Mouse (Mus musculus) midbrain, embryonic 16.5 days (tissue): Measurements from ENCODE around the gene Rps18. TPM values are rescaled to one million over a fixed set of nuclear protein-coding genes. Genes with fewer than 3 reads are reported as not detected.

Experiments
- ATAC-seq: fragments of 200-750 bp; cut with Nextera tagmentation; 2 replicates; pipeline ENCODE4 v1.8.0; 2017; ENCODE audit warnings: moderate TSS enrichment
- H3K27ac ChIP-seq: fragments of 300-500 bp; sonication (generic); 2 replicates; pipeline ENCODE4 v1.5.1; 2014; ENCODE audit warnings: mild to moderate bottlenecking, low read length, mixed read lengths
- H3K27me3 ChIP-seq: fragments of 300-500 bp; sonication (generic); 2 replicates; pipeline ENCODE4 v1.6.1; 2014; ENCODE audit warnings: low read depth, low read length, mixed read lengths; ENCODE audit not compliant: control insufficient read depth, insufficient read depth
- H3K36me3 ChIP-seq: fragments of 300-500 bp; sonication (generic); 2 replicates; pipeline ENCODE4 v1.6.1; 2014; ENCODE audit warnings: mild to moderate bottlenecking, low read length, moderate library complexity, mixed read lengths; ENCODE audit not compliant: control insufficient read depth, insufficient read depth
- H3K4me1 ChIP-seq: fragments of 300-500 bp; sonication (generic); 2 replicates; pipeline ENCODE4 v1.6.1; 2014; ENCODE audit warnings: mild to moderate bottlenecking, low read length, mixed read lengths; ENCODE audit not compliant: control insufficient read depth, insufficient read depth
- H3K4me2 ChIP-seq: fragments of 300-500 bp; sonication (generic); 2 replicates; pipeline ENCODE4 v1.6.1; 2014; ENCODE audit warnings: mild to moderate bottlenecking, low read length, mixed read lengths
- H3K4me3 ChIP-seq: fragments of 300-500 bp; sonication (generic); 2 replicates; pipeline ENCODE4 v1.5.1; 2014; ENCODE audit warnings: low read depth, mild to moderate bottlenecking, low read length, moderate library complexity, mixed read lengths
- H3K9ac ChIP-seq: fragments of 300-500 bp; sonication (generic); 2 replicates; pipeline ENCODE4 v1.6.1; 2014; ENCODE audit warnings: low read depth, low read length, mixed read lengths
- H3K9me3 ChIP-seq: fragments of 300-500 bp; sonication (generic); replicated peaks from 2 replicates; pipeline ENCODE4 v1.6.1; 2014; ENCODE audit warnings: mild to moderate bottlenecking, low read length, mixed read lengths; ENCODE audit not compliant: control insufficient read depth, poor library complexity, severe bottlenecking
- WGBS: fragments of 180-500 bp; shearing (Covaris S2); extraction: QIAGEN DNeasy Blood & Tissue Kit; methylation state at CpG from one replicate; pipeline ENCODE4 v1.1.7; 2014; 5-methylcytosine and 5-hydroxymethylcytosine counted together
- polyA plus RNA-seq: library from polyadenylated mRNA; unstranded; fragments of >200 nt; fragmentation: Nextera tagmentation; extraction: Ambion mirVana; gene quantifications from 2 replicates; pipeline ENCODE4 v1.2.1, GENCODE M21; 2015

The Rps18 gene
- polyA plus RNA-seq, 1 experiment from 2014 or later: 620 TPM

DNA sequence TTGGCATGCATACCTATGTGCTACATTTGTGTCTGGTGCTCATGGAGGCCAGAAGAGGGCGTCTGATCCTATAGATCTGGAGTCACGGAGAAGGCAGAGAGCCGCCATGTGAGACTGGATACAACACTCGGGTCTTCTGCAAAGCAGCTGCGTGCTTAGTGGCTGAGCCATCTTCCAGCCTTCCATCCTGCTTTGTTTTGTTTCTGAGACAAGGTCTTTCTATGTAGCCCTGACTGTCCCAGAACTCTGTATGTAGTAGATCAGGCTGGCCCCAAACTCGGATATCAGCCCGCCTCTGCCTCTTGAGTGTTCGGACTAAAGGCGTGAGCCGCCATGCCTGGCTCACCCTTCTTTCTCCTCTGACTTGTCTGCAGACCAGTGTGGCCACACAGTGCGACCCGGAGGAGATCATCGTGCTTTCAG is 40.8 kb downstream of the Rps18 start:
- H3K27me3 ChIP-seq: peaks cover 2% of the 10 kb centered on the region; the same call in 1 of the 2 replicates
- no peaks in the 10 kb centered on the region for H3K9me3 ChIP-seq
- no peak overlapping the region for H3K9ac ChIP-seq
- 66% methylated on average over 13 of the region's 13 CpGs for WGBS
- H3K4me3 ChIP-seq: no peak overlapping the region; the same call in 1 of the 2 replicates
- no peak for ATAC-seq
- H3K4me2 ChIP-seq: peak overlapping the region; percentile 25; the same call in 1 of the 2 replicates
- peaks cover 22% of the 10 kb centered on the region for H3K36me3 ChIP-seq
- H3K27ac ChIP-seq: no peak overlapping the region
- peaks cover 28% of the 10 kb centered on the region for H3K4me1 ChIP-seq

DNA sequence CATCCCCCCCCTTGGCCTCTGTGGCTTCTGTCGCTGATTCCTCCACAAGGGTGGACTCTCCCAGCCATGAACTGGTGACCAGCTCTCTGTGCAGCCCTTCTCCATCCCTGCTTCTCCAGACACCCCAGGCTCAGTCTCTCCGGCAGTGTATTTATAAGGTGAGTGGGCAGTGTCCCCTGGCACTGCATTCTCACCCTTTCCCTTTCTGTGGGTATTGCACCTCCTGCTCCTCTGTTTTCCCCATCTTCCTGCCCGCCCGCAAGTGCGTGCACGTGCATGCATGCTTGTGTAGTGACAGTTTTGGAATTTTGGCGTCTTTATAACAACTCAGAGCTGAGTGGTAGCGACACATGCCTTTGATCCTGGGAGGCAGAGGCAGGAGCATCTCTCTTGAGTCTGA is 41.9 kb downstream of the Rps18 start:
- H3K27me3 ChIP-seq: 0 out of 2 replicates have a peak, but pooled peaks cover under 1% of the 10 kb centered on the region
- H3K9ac ChIP-seq: no peak overlapping the region
- H3K27ac ChIP-seq: no peak overlapping the region
- H3K4me2 ChIP-seq: no peak overlapping the region
- H3K4me1 ChIP-seq: peaks cover 20% of the 10 kb centered on the region
- H3K9me3 ChIP-seq: no peaks in the 10 kb centered on the region
- no peak for ATAC-seq
- 97% methylated on average over 8 of the region's 8 CpGs for WGBS
- H3K36me3 ChIP-seq: peaks cover 22% of the 10 kb centered on the region
- no peak overlapping the region for H3K4me3 ChIP-seq

DNA sequence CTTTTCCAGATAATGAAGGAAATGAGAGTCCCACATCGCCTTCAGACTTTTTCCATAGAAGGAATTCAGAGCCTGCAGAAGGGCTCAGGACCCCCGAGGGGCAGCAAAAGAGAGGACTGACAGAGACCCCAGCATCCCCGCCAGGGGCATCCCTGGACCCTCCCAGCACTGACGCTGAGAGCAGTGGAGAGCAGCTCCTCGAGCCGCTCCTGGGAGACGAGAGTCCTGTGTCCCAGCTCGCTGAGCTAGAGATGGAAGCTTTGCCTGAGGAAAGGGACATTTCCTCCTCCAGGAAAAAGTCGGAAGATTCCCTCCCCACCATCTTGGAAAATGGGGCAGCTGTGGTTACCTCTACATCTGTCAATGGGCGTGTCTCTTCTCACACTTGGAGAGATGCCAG is 42.5 kb downstream of the Rps18 start:
- Histone ChIP-seq H3K27me3 (no peaks in the 10 kb centered on the region), H3K9ac (no peak overlapping the region), H3K36me3 (peaks cover 22% of the 10 kb centered on the region), H3K27ac (no peak overlapping the region), H3K9me3 (no peaks in the 10 kb centered on the region), H3K4me1 (peaks cover 20% of the 10 kb centered on the region), H3K4me3 (no peak overlapping the region), H3K4me2 (no peak overlapping the region)
- ATAC-seq: no peak
- 87% methylated on average over 10 of the region's 10 CpGs for WGBS

DNA sequence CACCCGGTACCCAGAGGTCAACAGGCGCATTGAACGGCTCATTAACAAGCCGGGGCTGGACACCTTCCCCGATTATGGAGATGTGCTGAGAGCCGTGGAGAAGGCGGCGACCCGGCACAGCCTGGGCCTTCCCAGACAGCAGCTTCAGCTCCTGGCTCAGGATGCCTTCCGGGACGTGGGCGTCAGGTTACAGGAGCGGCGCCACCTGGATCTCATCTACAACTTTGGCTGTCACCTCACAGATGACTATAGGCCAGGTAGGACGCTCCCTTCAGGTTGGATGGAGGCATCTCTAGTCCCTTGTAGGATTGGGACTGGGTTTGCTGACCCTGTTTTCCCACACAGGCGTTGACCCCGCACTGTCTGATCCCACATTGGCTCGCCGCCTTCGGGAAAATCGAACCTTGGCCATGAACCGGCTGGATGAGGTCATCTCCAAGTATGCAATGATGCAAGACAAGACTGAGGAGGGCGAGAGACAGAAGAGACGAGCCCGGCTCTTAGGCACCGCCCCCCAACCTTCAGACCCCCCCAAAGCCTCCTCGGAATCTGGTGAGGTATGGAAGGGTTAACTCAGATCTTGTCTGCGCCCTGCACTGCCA is 43.9 kb downstream of the Rps18 start:
- Histone ChIP-seq H3K9ac (no peak overlapping the region), H3K4me1 (peaks cover 23% of the 10 kb centered on the region), H3K27me3 (no peaks in the 10 kb centered on the region), H3K36me3 (peaks cover 22% of the 10 kb centered on the region), H3K9me3 (no peaks in the 10 kb centered on the region), H3K4me3 (no peak overlapping the region), H3K27ac (no peak overlapping the region), H3K4me2 (no peak overlapping the region)
- ATAC-seq: no peak
- WGBS: 94% methylated on average over 28 of the region's 28 CpGs

DNA sequence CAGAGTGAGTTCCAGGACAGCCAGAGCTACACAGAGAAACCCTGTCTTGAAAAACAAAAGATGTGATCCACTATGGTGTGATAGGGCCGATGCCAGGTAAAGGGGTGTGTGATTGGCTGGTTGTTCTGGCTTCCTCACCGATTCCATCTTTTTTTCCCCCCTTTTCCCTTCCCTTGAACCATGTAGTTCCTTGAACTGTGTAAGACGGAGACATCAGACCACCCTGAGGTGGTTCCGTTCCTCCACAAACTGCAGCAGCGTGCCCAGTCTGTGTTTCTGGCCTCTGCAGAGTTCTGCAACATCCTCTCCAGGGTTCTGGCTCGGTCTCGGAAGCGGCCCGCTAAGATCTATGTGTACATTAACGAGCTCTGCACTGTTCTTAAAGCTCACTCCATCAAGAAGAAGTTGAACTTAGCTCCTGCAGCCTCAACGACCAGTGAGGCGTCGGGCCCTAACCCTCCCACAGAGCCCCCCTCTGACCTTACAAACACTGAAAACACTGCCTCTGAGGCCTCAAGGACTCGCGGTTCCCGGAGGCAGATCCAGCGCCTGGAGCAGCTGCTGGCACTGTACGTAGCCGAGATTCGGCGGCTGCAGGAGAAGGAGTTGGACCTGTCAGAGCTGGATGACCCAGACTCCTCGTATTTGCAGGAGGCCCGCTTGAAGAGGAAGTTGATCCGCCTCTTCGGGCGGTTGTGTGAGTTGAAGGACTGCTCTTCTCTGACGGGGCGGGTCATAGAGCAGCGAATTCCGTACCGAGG is 44.6 kb downstream of the Rps18 start:
- ATAC-seq: no peak

DNA sequence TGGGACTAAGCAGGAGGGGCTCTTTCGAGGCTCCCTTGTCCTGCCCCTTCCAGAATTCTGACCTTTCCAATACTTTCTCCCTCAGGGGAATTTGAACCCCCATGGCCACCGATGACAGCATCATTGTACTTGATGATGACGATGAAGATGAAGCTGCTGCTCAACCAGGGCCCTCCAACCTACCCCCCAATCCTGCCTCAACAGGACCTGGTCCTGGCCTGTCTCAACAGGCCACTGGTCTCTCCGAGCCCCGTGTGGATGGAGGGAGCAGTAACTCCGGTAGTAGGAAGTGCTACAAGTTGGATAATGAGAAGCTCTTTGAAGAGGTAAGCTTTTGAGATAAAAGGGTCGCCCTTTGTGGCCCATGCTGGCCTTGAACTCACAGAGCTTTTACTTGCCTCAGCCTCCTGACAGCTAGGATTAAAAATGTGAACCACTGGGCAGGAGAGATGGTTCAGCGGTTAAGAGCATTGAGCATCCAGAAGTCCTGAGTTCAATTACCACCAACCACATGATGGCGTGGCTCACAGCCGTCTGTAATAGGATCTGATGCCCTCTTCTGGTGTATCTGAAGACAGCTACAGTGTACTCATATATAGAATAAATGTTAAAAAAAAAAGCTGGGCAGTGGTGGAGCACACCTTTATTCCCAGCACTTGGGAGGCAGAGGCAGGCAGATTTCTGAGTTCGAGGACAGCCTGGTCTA is 45.3 kb downstream of the Rps18 start:
- no peaks in the 10 kb centered on the region for H3K9me3 ChIP-seq
- H3K9ac ChIP-seq: peak overlapping the region; percentile 94
- ATAC-seq: no peak
- H3K27me3 ChIP-seq: no peaks in the 10 kb centered on the region
- H3K4me2 ChIP-seq: peak overlapping the region; percentile 89
- peaks cover 22% of the 10 kb centered on the region for H3K36me3 ChIP-seq
- peaks cover 18% of the 10 kb centered on the region for H3K4me1 ChIP-seq
- peak overlapping the region; percentile 83 for H3K4me3 ChIP-seq
- H3K27ac ChIP-seq: no peak overlapping the region
- 57% methylated on average over 11 of the region's 11 CpGs for WGBS

More for the DNA sequence above, 44.6 kb downstream of the Rps18 start:
- Histone ChIP-seq H3K9ac (no peak overlapping the region), H3K4me3 (no peak overlapping the region), H3K4me1 (peaks cover 18% of the 10 kb centered on the region), H3K27ac (no peak overlapping the region), H3K9me3 (no peaks in the 10 kb centered on the region), H3K27me3 (no peaks in the 10 kb centered on the region), H3K36me3 (peaks cover 22% of the 10 kb centered on the region), H3K4me2 (no peak overlapping the region)
- 93% methylated on average over 31 of the region's 31 CpGs for WGBS

DNA sequence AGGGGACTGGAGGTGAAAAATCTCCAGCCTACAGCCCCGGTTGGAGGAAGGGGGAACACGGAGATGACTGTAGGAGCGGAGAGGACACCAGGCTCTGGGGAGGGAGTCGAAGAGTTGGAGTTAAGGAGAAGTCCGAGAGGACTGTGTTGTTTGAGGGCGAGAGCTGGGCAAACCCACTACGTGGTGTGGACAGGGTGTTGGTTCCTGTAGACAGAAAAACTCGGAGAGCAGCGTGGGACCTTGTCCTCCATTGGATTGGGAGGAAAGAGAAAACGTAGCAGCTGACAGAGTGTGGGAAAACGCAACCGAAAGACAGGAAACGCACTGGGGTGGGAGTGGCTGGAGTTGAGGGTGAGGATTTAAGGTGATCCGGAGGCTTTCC is 45.9 kb downstream of the Rps18 start:
- Histone ChIP-seq H3K36me3 (peaks cover 22% of the 10 kb centered on the region), H3K4me3 (peak overlapping the region; percentile 83), H3K4me1 (peaks cover 13% of the 10 kb centered on the region), H3K9ac (peak overlapping the region; percentile 94), H3K27ac (peak overlapping the region; percentile 86), H3K27me3 (no peaks in the 10 kb centered on the region), H3K4me2 (peak overlapping the region; percentile 89), H3K9me3 (no peaks in the 10 kb centered on the region)
- WGBS: under 1% methylated on average over 14 of the region's 14 CpGs
- no peak; the same call in 1 of the 2 replicates for ATAC-seq

DNA sequence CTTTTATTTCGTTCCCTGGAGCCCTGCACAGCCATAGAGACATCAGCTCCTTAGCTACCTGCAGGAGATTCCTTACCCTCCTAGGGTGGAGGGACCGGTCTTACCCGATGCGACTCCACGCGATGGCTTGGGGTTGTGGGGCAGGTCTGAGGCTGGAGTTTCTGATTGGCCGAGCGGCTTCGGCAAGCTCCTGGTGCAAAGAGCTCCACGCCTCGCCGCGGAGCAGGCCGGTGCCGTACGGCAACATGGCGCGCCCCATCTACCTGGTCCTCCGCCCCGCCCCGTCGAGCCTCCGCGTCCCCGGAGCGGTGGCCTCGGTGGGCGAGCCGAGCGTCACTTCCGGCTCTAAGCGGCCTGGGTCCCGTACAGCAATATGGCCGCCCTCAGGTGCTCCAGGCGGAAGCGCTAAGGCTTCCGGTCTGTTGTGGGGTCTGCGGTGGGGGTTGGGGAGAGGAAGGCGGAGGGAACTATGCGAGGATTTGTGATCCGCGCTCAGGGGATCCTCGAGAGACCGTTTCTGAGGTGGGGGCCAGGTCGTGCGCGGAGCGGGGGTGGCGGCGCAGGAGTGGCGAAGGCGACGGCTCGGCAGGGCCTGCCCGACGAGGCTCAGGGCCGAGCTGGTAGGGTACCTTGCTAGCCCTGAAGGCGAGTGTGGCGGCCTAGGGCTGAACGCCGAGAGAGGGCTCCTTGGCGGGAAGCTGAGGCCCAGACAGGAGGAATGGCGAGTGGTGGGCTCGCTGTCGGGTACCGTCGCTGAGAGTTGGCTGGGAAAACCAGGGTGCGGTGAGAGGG is 46.5 kb downstream of the Rps18 start, which contains the start of gene Daxx:
Gene Daxx, plus strand, starts transcription at position 338 of the 792 bp plus-strand sequence.
- Histone ChIP-seq H3K27me3 (no peaks in the 10 kb centered on the region), H3K4me3 (peak within 1 kb of the TSS; percentile 83), H3K27ac (peak within 1 kb of the TSS; percentile 86), H3K36me3 (peaks cover 22% of the 10 kb centered on the region), H3K4me1 (peaks cover 13% of the 10 kb centered on the region), H3K4me2 (peak within 1 kb of the TSS; percentile 89), H3K9me3 (no peaks in the 10 kb centered on the region), H3K9ac (peak within 1 kb of the TSS; percentile 94)
- under 1% methylated on average over 67 of the region's 68 CpGs for WGBS
- peak; percentile 97 for ATAC-seq
